Mouse (Mus musculus) megakaryocyte, embryonic 14.5 days (primary cell): ENCODE results near the gene Xylt1.

Experiments used
- FLI1 ChIP-seq: IDR thresholded peaks from 2 replicates; pipeline ENCODE4 v1.6.1; 2012; ENCODE audit warnings: low read length, inconsistent platforms, mixed read lengths
- GATA1 ChIP-seq: IDR thresholded peaks from 3 replicates; pipeline ENCODE4 v1.6.1; 2012; ENCODE audit warnings: mixed read lengths, low read length, inconsistent platforms, borderline replicate concordance

DNA sequence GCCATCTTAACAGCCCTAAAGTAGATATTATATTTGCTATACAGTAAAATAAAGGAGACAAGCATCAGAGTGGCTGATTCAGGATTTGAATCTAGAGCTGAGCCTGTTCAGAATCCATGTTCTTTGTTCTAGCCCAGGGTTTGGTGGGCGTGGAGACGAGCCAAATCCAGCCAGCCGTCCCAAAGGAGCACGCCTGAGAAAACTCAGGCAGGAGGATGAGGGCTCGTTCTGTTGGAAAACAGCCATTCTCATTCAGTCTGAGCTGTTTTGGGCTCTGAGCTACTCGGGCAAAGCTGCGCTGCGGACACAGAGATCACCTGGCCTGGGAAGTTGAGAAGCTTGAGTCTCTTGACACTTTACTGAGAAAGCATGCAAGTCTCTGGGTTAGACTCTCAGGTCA, 115.0 kb downstream of the Xylt1 start:
- no peak for TF ChIP-seq GATA1
- TF ChIP-seq FLI1: no peak
